Mouse (Mus musculus) urinary bladder, postnatal 14 days (tissue): Measurements from ENCODE around the gene Olfr1246.
"Not testable (repeated sequence)": the region's sequence is repeated elsewhere in the genome, so short reads cannot be mapped to it uniquely, and the experiment has no call there.

Experiments
- DNase-seq: peaks from one replicate; pipeline ENCODE4 v3.0.0; 2021; ENCODE audit warnings: low spot score

Olfr1246 gene

GRCm38 (mm10) chr2:89593057-89593456 lies at the start of gene Olfr1246:
Gene Olfr1246, minus strand, starts transcription at chr2:89593157.
- no peak for DNase-seq

- DNase-seq: no peak
Measured at GRCm38 (mm10) chr2:89634883-89635282, 41.9 kb upstream of the Olfr1246 start, which contains the start of gene Olfr1249. Gene Olfr1249, minus strand, starts transcription at chr2:89634983.

GRCm38 (mm10) chr2:89618145-89618544 lies 25.2 kb upstream of the Olfr1246 start, which contains the start of gene Olfr1248:
Gene Olfr1248, minus strand, starts transcription at chr2:89618245.
- DNase-seq: not testable (repeated sequence)

GRCm38 (mm10) chr2:89614030-89614429 lies 21.1 kb upstream of the Olfr1246 start, which contains the start of gene Olfr1247:
Gene Olfr1247, minus strand, starts transcription at chr2:89614130.
- DNase-seq: no peak

GRCm38 (mm10) chr2:89578347-89578746 lies 14.6 kb downstream of the Olfr1246 start, which contains the start of gene Olfr1245:
Gene Olfr1245, minus strand, starts transcription at chr2:89578447.
- no peak for DNase-seq

- not testable (repeated sequence) for DNase-seq
Measured at GRCm38 (mm10) chr2:89562706-89563105, 30.3 kb downstream of the Olfr1246 start.

- no peak for DNase-seq
Measured at GRCm38 (mm10) chr2:89544516-89544915, 48.4 kb downstream of the Olfr1246 start.

GRCm38 (mm10) chr2:89539923-89540322 lies 53.0 kb downstream of the Olfr1246 start:
- DNase-seq: no peak
